Mouse (Mus musculus) kidney, adult 10 weeks (tissue): ENCODE data around the gene Tecta. TPM values are rescaled to one million over a fixed set of nuclear protein-coding genes. Genes with fewer than 3 reads are reported as not detected.

Source experiments
- polyA plus RNA-seq: library from polyadenylated mRNA; stranded (reverse); fragments of 350-450 nt; fragmentation: Illumina TruSeq; extraction: RNeasy Lipid Tissue Mini Kit (QIAGEN cat#74804); gene quantifications from one replicate; pipeline ENCODE4 v1.2.3, GENCODE M21; 2014; ENCODE audit warnings: low read depth, low replicate concordance

The Tecta gene
- not detected for polyA plus RNA-seq

DNA sequence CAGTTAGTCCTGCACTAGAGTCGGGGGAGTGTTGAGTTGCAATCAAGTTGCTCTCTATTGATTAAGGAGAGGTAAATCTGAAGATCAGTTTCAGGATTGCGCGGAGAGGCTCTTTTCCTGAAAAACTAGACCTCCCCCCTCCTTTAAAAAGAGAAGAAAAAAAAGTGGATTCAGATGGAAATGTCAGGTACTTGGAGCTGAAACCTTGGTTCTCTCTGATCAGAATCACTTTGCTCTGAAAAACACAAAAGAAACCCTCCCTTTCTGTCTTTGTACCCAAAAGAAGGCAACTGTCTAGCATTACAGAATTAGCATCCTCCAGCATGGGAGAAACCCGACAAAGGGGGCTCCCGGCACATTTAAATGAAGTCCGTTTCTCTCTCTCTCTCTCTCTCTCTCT lies at the start of gene Tecta:
Tecta (minus strand) TSS at position 101 of the 400 bp plus-strand sequence.

Other genes with a start within 250 kb of the Tecta start
- gene Sc5d, start 135.7 kb downstream of the Tecta start, polyA plus RNA-seq, result 60.4 TPM
- gene Tbcel, start 107.9 kb upstream of the Tecta start, polyA plus RNA-seq, result 42.3 TPM